Mouse (Mus musculus) retina, adult 2 months (tissue): ENCODE measurements around the gene Serpinf1.
"Not testable (repeated sequence)": the region's sequence is repeated elsewhere in the genome, so short reads cannot be mapped to it uniquely, and the experiment has no call there.

ENCODE experiments used
- DNase-seq: peaks from one replicate; pipeline ENCODE4 v3.0.0-alpha.2; 2012; ENCODE audit warnings: low read depth, low spot score

The Serpinf1 gene

GRCm38 (mm10) chr11:75455971-75456370, 33.5 kb upstream of the Serpinf1 start:
- not testable (repeated sequence) for DNase-seq

- no peak for DNase-seq
Measured at GRCm38 (mm10) chr11:75455041-75455736, 32.7 kb upstream of the Serpinf1 start.

GRCm38 (mm10) chr11:75453991-75454930, 31.8 kb upstream of the Serpinf1 start, which contains the start of gene Wdr81:
TSS of gene Wdr81 (minus strand) at chr11:75454717.
- DNase-seq = peak; percentile 67

- DNase-seq = no peak
Measured at GRCm38 (mm10) chr11:75452812-75453557, 30.5 kb upstream of the Serpinf1 start.

GRCm38 (mm10) chr11:75452081-75452480, 29.6 kb upstream of the Serpinf1 start:
- no peak for DNase-seq

- no peak for DNase-seq
Measured at GRCm38 (mm10) chr11:75450936-75451335, 28.4 kb upstream of the Serpinf1 start.

GRCm38 (mm10) chr11:75450304-75450908, 27.9 kb upstream of the Serpinf1 start:
- DNase-seq = no peak

- no peak for DNase-seq
Measured at GRCm38 (mm10) chr11:75449695-75450094, 27.2 kb upstream of the Serpinf1 start.

GRCm38 (mm10) chr11:75448575-75448974, 26.1 kb upstream of the Serpinf1 start:
- no peak for DNase-seq

- DNase-seq = no peak
Measured at GRCm38 (mm10) chr11:75443711-75444110, 21.2 kb upstream of the Serpinf1 start.

- DNase-seq = no peak
Measured at GRCm38 (mm10) chr11:75441601-75442000, 19.1 kb upstream of the Serpinf1 start.

- DNase-seq = no peak
Measured at GRCm38 (mm10) chr11:75441034-75441433, 18.5 kb upstream of the Serpinf1 start.

GRCm38 (mm10) chr11:75439951-75440350, 17.4 kb upstream of the Serpinf1 start:
- no peak for DNase-seq

GRCm38 (mm10) chr11:75439363-75439762, 16.9 kb upstream of the Serpinf1 start, which contains the start of gene Serpinf2:
TSS of gene Serpinf2 (minus strand) at chr11:75439591.
- no peak for DNase-seq

- no peak for DNase-seq
Measured at GRCm38 (mm10) chr11:75438804-75439203, 16.3 kb upstream of the Serpinf1 start.

GRCm38 (mm10) chr11:75438194-75438593, 15.7 kb upstream of the Serpinf1 start:
- no peak for DNase-seq

- no peak for DNase-seq
Measured at GRCm38 (mm10) chr11:75434138-75434537, 11.6 kb upstream of the Serpinf1 start.

GRCm38 (mm10) chr11:75431307-75431706, 8.8 kb upstream of the Serpinf1 start:
- no peak for DNase-seq

GRCm38 (mm10) chr11:75429019-75429705, 6.7 kb upstream of the Serpinf1 start:
- no peak for DNase-seq

- DNase-seq = no peak
Measured at GRCm38 (mm10) chr11:75424459-75424858, 2.0 kb upstream of the Serpinf1 start.

GRCm38 (mm10) chr11:75424033-75424432, 1.5 kb upstream of the Serpinf1 start:
- DNase-seq = no peak
